In the genomic region with DNA sequence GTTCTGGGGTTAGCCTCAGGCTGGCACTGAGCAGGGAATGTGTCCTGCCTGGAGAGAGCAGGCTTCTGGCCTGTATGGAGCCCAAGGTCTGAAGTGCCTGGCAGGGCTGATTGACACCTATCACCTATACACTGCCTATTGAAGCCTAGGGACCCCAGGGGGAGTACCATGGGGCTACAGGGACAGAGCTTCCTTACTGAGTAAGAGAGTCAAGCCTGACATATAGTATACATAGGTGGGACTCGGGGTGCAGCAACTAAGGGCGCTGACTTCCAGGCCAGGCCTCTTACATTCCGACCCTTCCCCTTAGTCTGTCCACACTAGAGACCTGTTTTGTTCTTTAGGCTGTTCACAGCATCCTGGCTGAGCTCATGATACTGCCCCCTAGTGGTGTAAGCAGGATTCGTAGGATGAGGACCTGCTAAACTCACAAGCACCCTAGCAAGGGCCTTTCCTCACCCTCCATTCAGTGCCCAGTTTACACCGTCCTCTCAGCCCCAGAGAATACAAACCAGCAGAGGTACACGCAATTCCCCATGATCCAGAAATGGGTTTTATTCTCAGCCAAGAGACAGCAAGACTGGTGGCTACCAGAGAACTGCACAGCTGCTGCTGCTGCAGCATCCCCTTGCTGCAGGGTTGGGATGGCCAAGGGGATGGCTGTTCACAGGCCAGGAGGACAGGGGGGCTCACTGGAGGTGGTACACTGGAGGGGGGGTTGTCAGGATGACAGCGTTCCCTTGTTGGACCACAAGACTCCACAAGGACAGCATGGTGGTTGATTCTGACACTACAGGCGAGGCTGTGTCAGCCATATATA, we compare ENCODE assay signal across 8 mouse cellular contexts. TPM values are rescaled to one million over a fixed set of nuclear protein-coding genes. Genes with fewer than 3 reads are reported as not detected.
DNase-seq lines count a peak whose midpoint lies in the region; ATAC-seq and TF ChIP-seq lines count a peak whose summit lies in the region.

No protein-coding gene starts in this region.

- no peaks in the 10 kb centered on the region for H3K9me3 ChIP-seq in forebrain, embryonic 11.5 days (ENCODE audit: control insufficient read depth, low read length)
- H3K9me3 ChIP-seq in forebrain, embryonic 12.5 days: no peaks in the 10 kb centered on the region
- no peaks in the 10 kb centered on the region for H3K9me3 ChIP-seq in stomach, postnatal 0 days (ENCODE audit: control insufficient read depth, low read length)

- H3K27ac ChIP-seq in forebrain, embryonic 11.5 days (ENCODE audit: low read depth, low read length): no peak overlapping the region
- H3K27ac ChIP-seq in forebrain, embryonic 12.5 days: no peak overlapping the region
- H3K27ac ChIP-seq in stomach, postnatal 0 days (replicated peaks): no peak overlapping the region

- H3K27me3 ChIP-seq in forebrain, embryonic 11.5 days (ENCODE audit: control insufficient read depth, insufficient read depth, low read length): peaks cover 3% of the 10 kb centered on the region
- peaks cover 20% of the 10 kb centered on the region; the same call in 1 of the 2 replicates for H3K27me3 ChIP-seq in forebrain, embryonic 12.5 days
- no peaks in the 10 kb centered on the region for H3K27me3 ChIP-seq in stomach, postnatal 0 days (ENCODE audit: control insufficient read depth, insufficient read depth, low read length)

- no peak overlapping the region for H3K4me2 ChIP-seq in forebrain, embryonic 11.5 days (ENCODE audit: low read depth, low read length, severe bottlenecking)
- no peak overlapping the region for H3K4me2 ChIP-seq in forebrain, embryonic 12.5 days
- no peak overlapping the region for H3K4me2 ChIP-seq in stomach, postnatal 0 days (replicated peaks; ENCODE audit: low read depth)

- H3K4me3 ChIP-seq in forebrain, embryonic 11.5 days (ENCODE audit: low read depth, low read length): no peak overlapping the region
- H3K4me3 ChIP-seq in forebrain, embryonic 12.5 days (replicated peaks): no peak overlapping the region
- H3K4me3 ChIP-seq in stomach, postnatal 0 days (ENCODE audit: low read depth, low read length): no peak overlapping the region

- peaks cover 8% of the 10 kb centered on the region; the same call in 1 of the 2 replicates for H3K36me3 ChIP-seq in forebrain, embryonic 11.5 days (ENCODE audit: control insufficient read depth, insufficient read depth, low read length)
- peaks cover 63% of the 10 kb centered on the region for H3K36me3 ChIP-seq in forebrain, embryonic 12.5 days (replicated peaks)
- peaks cover 25% of the 10 kb centered on the region for H3K36me3 ChIP-seq in stomach, postnatal 0 days (ENCODE audit: control insufficient read depth, insufficient read depth, low read length)

- ATAC-seq in forebrain, embryonic 11.5 days (replicated peaks; ENCODE audit: low FRiP score): no peak
- no peak for ATAC-seq in forebrain, embryonic 12.5 days (ENCODE audit: low FRiP score)
- ATAC-seq in megakaryocyte progenitor cell, adult 5-6 weeks (replicated peaks; ENCODE audit: poor library complexity): 0 out of 2 replicates have a peak, but pooled peaks have one; percentile 24
- no peak for ATAC-seq in stomach, postnatal 0 days (ENCODE audit: low FRiP score, low TSS enrichment)

- H3K9ac ChIP-seq in forebrain, embryonic 11.5 days (ENCODE audit: low read length): no peak overlapping the region
- H3K9ac ChIP-seq in forebrain, embryonic 12.5 days: no peak overlapping the region
- H3K9ac ChIP-seq in stomach, postnatal 0 days (ENCODE audit: low read length): peak overlapping the region; percentile 23; the same call in 1 of the 2 replicates

- H3K4me1 ChIP-seq in forebrain, embryonic 11.5 days (replicated peaks; ENCODE audit: control insufficient read depth, insufficient read depth, low read length): peaks cover 6% of the 10 kb centered on the region; the same call in 1 of the 2 replicates
- H3K4me1 ChIP-seq in forebrain, embryonic 12.5 days: peaks cover 20% of the 10 kb centered on the region
- peaks cover 5% of the 10 kb centered on the region for H3K4me1 ChIP-seq in stomach, postnatal 0 days (replicated peaks; ENCODE audit: control insufficient read depth, insufficient read depth)

- DNase-seq in forebrain, embryonic 11.5 days (ENCODE audit: low spot score): peak; percentile 83
- peak; percentile 79 to 83 for DNase-seq in right cerebral cortex, adult 2 months (ENCODE audit: low spot score in 2 of 2)
- no peak for DNase-seq in right cerebral cortex, postnatal 36 days (ENCODE audit: low spot score in 2 of 2)
- DNase-seq in cerebellum, postnatal 14 days: peak; percentile 84 to 88
- peak; percentile 77 for DNase-seq in induced T-regulatory cell, adult 2 months (ENCODE audit: low read depth)
- DNase-seq in stomach, postnatal 0 days (ENCODE audit: low spot score): peak; percentile 60

- TF ChIP-seq CTCF in stomach, postnatal 0 days (IDR thresholded peaks at IDR 0.05; ENCODE audit: low read depth): peak; percentile 88

- WGBS in forebrain, embryonic 11.5 days: 43% methylated on average over 8 of the region's 8 CpGs
- 49% methylated on average over 8 of the region's 8 CpGs for WGBS in forebrain, embryonic 12.5 days
- 59% methylated on average over 8 of the region's 8 CpGs for WGBS in stomach, postnatal 0 days

- TF ChIP-seq EP300 in stomach, postnatal 0 days (optimal IDR thresholded peaks at IDR 0.05): no peak

RNA-seq across cellular contexts. Expression of a gene that starts 20.3 kb away (rescaled TPM):
- polyA plus RNA-seq in forebrain, embryonic 11.5 days (2014; fragmentation: Nextera tagmentation; extraction: Ambion mirVana): 345 and 373 TPM in 2 replicates
- 391 and 397 TPM in 2 replicates for polyA plus RNA-seq in forebrain, embryonic 12.5 days (2016; fragmentation: Nextera tagmentation; extraction: Ambion mirVana)
- 198 and 268 TPM in 2 replicates for total RNA-seq in megakaryocyte progenitor cell, adult 5-6 weeks (2015)
- total RNA-seq in megakaryocyte progenitor cell, adult 5-6 weeks (2017): 359 and 386 TPM in 2 replicates
- polyA plus RNA-seq in stomach, postnatal 0 days (2015; fragmentation: Nextera tagmentation; extraction: Ambion mirVana): 254 and 313 TPM in 2 replicates

RNA-seq across cellular contexts. Expression of a gene that starts 21.0 kb away (rescaled TPM):
- 22.4 and 22.6 TPM in 2 replicates for polyA plus RNA-seq in forebrain, embryonic 11.5 days (2014; fragmentation: Nextera tagmentation; extraction: Ambion mirVana)
- 23.0 and 26.5 TPM in 2 replicates for polyA plus RNA-seq in forebrain, embryonic 12.5 days (2016; fragmentation: Nextera tagmentation; extraction: Ambion mirVana)
- 14.2 and 17.3 TPM in 2 replicates for total RNA-seq in megakaryocyte progenitor cell, adult 5-6 weeks (2015)
- 50.4 and 50.7 TPM in 2 replicates for total RNA-seq in megakaryocyte progenitor cell, adult 5-6 weeks (2017)
- polyA plus RNA-seq in stomach, postnatal 0 days (2015; fragmentation: Nextera tagmentation; extraction: Ambion mirVana): 18.1 and 18.5 TPM in 2 replicates

RNA-seq across cellular contexts. Expression of a gene that starts 44.0 kb away (rescaled TPM):
- 62.6 and 69.0 TPM in 2 replicates for polyA plus RNA-seq in forebrain, embryonic 11.5 days (2014; fragmentation: Nextera tagmentation; extraction: Ambion mirVana)
- polyA plus RNA-seq in forebrain, embryonic 12.5 days (2016; fragmentation: Nextera tagmentation; extraction: Ambion mirVana): 59.1 and 67.5 TPM in 2 replicates
- 59.9 and 69.0 TPM in 2 replicates for total RNA-seq in megakaryocyte progenitor cell, adult 5-6 weeks (2015)
- total RNA-seq in megakaryocyte progenitor cell, adult 5-6 weeks (2017): 46.6 and 55.3 TPM in 2 replicates
- polyA plus RNA-seq in stomach, postnatal 0 days (2015; fragmentation: Nextera tagmentation; extraction: Ambion mirVana): 14.0 and 16.1 TPM in 2 replicates

RNA-seq across cellular contexts. Expression of a gene that starts 45.0 kb away (rescaled TPM):
- polyA plus RNA-seq in forebrain, embryonic 11.5 days (2014; fragmentation: Nextera tagmentation; extraction: Ambion mirVana): 12.4 and 12.8 TPM in 2 replicates
- polyA plus RNA-seq in forebrain, embryonic 12.5 days (2016; fragmentation: Nextera tagmentation; extraction: Ambion mirVana): 18.6 and 19.4 TPM in 2 replicates
- not detected in 2 replicates for total RNA-seq in megakaryocyte progenitor cell, adult 5-6 weeks (2015)
- not detected in 2 replicates for total RNA-seq in megakaryocyte progenitor cell, adult 5-6 weeks (2017)
- 5.6 and 6.2 TPM in 2 replicates for polyA plus RNA-seq in stomach, postnatal 0 days (2015; fragmentation: Nextera tagmentation; extraction: Ambion mirVana)

RNA-seq across cellular contexts. Expression of a gene that starts 48.2 kb away (rescaled TPM):
- 78.4 and 89.0 TPM in 2 replicates for polyA plus RNA-seq in forebrain, embryonic 11.5 days (2014; fragmentation: Nextera tagmentation; extraction: Ambion mirVana)
- 76.5 and 78.4 TPM in 2 replicates for polyA plus RNA-seq in forebrain, embryonic 12.5 days (2016; fragmentation: Nextera tagmentation; extraction: Ambion mirVana)
- total RNA-seq in megakaryocyte progenitor cell, adult 5-6 weeks (2015): 30.3 and 37.0 TPM in 2 replicates
- total RNA-seq in megakaryocyte progenitor cell, adult 5-6 weeks (2017): 25.2 and 26.9 TPM in 2 replicates
- polyA plus RNA-seq in stomach, postnatal 0 days (2015; fragmentation: Nextera tagmentation; extraction: Ambion mirVana): 32.2 and 34.8 TPM in 2 replicates

Comparison
In these comparisons a context has a peak if more than half of its experiments do, and no peak if none do; other contexts are left out.
1. DNase-seq: peak in forebrain, embryonic 11.5 days (single experiment), right cerebral cortex, adult 2 months (2 of 2), cerebellum, postnatal 14 days (2 of 2), induced T-regulatory cell, adult 2 months (single experiment) and stomach, postnatal 0 days (single experiment); none in right cerebral cortex, postnatal 36 days (0 of 2).